ENCODE assay signal across 8 mouse cellular contexts in genomic region chr11:116670386-116670785, GRCm38 (mm10). TPM values are rescaled to one million over a fixed set of nuclear protein-coding genes. Genes with fewer than 3 reads are reported as not detected.
DNase-seq lines count a peak whose midpoint lies in the region; ATAC-seq lines count a peak whose summit lies in the region.
"Had no signal": no experiment of that assay in that cellular context is flagged by ENCODE, and none has a peak within 500 bp of the region (broad histone marks: within the 10 kb centered on the region; RNA-seq: fewer than 3 reads in every experiment).

No protein-coding gene starts in this region.

- WGBS in lung, embryonic 16.5 days: 73% methylated on average over 7 of the region's 7 CpGs
- WGBS in forebrain, embryonic 14.5 days: 81% methylated on average over 7 of the region's 7 CpGs
- WGBS in limb, embryonic 15.5 days: 54% methylated on average over 7 of the region's 7 CpGs
- 84% methylated on average over 7 of the region's 7 CpGs for WGBS in neural tube, embryonic 15.5 days

- H3K36me3 ChIP-seq in lung, embryonic 16.5 days (ENCODE audit: control insufficient read depth, insufficient read depth, low read length): peaks cover 18% of the 10 kb centered on the region
- H3K36me3 ChIP-seq in forebrain, embryonic 14.5 days (ENCODE audit: control insufficient read depth, insufficient read depth, low read length): peaks cover 26% of the 10 kb centered on the region
- peaks cover 26% of the 10 kb centered on the region for H3K36me3 ChIP-seq in limb, embryonic 15.5 days
- peaks cover 27% of the 10 kb centered on the region for H3K36me3 ChIP-seq in neural tube, embryonic 15.5 days

- no peak for DNase-seq in lung, postnatal 36 days
- DNase-seq in forebrain, embryonic 14.5 days (ENCODE audit: low spot score): no peak
- DNase-seq in thymus, postnatal 4 days: no peak
- DNase-seq in adrenal gland, adult 8-10 months: no peak

- H3K9ac ChIP-seq in lung, embryonic 16.5 days (ENCODE audit: low read length): no peak overlapping the region
- H3K9ac ChIP-seq in forebrain, embryonic 14.5 days (ENCODE audit: low read length): no peak overlapping the region
- H3K9ac ChIP-seq in limb, embryonic 15.5 days: no peak overlapping the region
- no peak overlapping the region for H3K9ac ChIP-seq in neural tube, embryonic 15.5 days (replicated peaks)

- H3K4me1 ChIP-seq in lung, embryonic 16.5 days (replicated peaks; ENCODE audit: control insufficient read depth, insufficient read depth, low read length): peaks cover 19% of the 10 kb centered on the region
- H3K4me1 ChIP-seq in forebrain, embryonic 14.5 days (ENCODE audit: control insufficient read depth, insufficient read depth, low read length): peaks cover 9% of the 10 kb centered on the region
- H3K4me1 ChIP-seq in limb, embryonic 15.5 days: peaks cover 44% of the 10 kb centered on the region
- peaks cover 49% of the 10 kb centered on the region for H3K4me1 ChIP-seq in neural tube, embryonic 15.5 days

- no peak overlapping the region for H3K27ac ChIP-seq in lung, embryonic 16.5 days (ENCODE audit: low read length)
- H3K27ac ChIP-seq in forebrain, embryonic 14.5 days (ENCODE audit: low read depth, low read length): no peak overlapping the region
- H3K27ac ChIP-seq in limb, embryonic 15.5 days: no peak overlapping the region
- H3K27ac ChIP-seq in neural tube, embryonic 15.5 days (replicated peaks): 0 out of 2 replicates have a peak overlapping the region, but pooled peaks have one; percentile 38

- no peak for ATAC-seq in lung, embryonic 16.5 days (ENCODE audit: low read depth)
- no peak for ATAC-seq in forebrain, embryonic 14.5 days
- no peak for ATAC-seq in limb, embryonic 15.5 days (ENCODE audit: insufficient number of reproducible peaks, low FRiP score, low TSS enrichment, low read depth)
- ATAC-seq in neural tube, embryonic 15.5 days (ENCODE audit: low FRiP score): no peak

- H3K4me3 ChIP-seq in lung, embryonic 16.5 days (ENCODE audit: low read length): no peak overlapping the region
- H3K4me3 ChIP-seq in forebrain, embryonic 14.5 days (ENCODE audit: low read depth, low read length): no peak overlapping the region
- H3K4me3 ChIP-seq in limb, embryonic 15.5 days: no peak overlapping the region
- peak overlapping the region; percentile 75; the same call in 1 of the 2 replicates for H3K4me3 ChIP-seq in neural tube, embryonic 15.5 days (replicated peaks)

- H3K9me3 ChIP-seq in lung, embryonic 16.5 days (ENCODE audit: control insufficient read depth, low read length): no peaks in the 10 kb centered on the region
- H3K9me3 ChIP-seq in forebrain, embryonic 14.5 days (replicated peaks; ENCODE audit: control insufficient read depth, low read length): no peaks in the 10 kb centered on the region
- H3K9me3 ChIP-seq in limb, embryonic 15.5 days: no peaks in the 10 kb centered on the region
- no peaks in the 10 kb centered on the region for H3K9me3 ChIP-seq in neural tube, embryonic 15.5 days (replicated peaks)
- H3K9me3 ChIP-seq: G1E had no signal

- peak overlapping the region; percentile 81; the same call in 1 of the 2 replicates for H3K4me2 ChIP-seq in lung, embryonic 16.5 days (ENCODE audit: low read depth, low read length)
- peak overlapping the region; percentile 66; the same call in 1 of the 2 replicates for H3K4me2 ChIP-seq in forebrain, embryonic 14.5 days (ENCODE audit: low read length)
- H3K4me2 ChIP-seq in limb, embryonic 15.5 days: peak overlapping the region; percentile 72; the same call in 1 of the 2 replicates
- H3K4me2 ChIP-seq in neural tube, embryonic 15.5 days: peak overlapping the region; percentile 92

- 0 out of 2 replicates have a peak, but pooled peaks cover 2% of the 10 kb centered on the region for H3K27me3 ChIP-seq in lung, embryonic 16.5 days (ENCODE audit: control insufficient read depth, insufficient read depth, low read depth, low read length)
- no peaks in the 10 kb centered on the region for H3K27me3 ChIP-seq in forebrain, embryonic 14.5 days (replicated peaks; ENCODE audit: control insufficient read depth, insufficient read depth, low read length)
- no peaks in the 10 kb centered on the region for H3K27me3 ChIP-seq in limb, embryonic 15.5 days
- H3K27me3 ChIP-seq in neural tube, embryonic 15.5 days (replicated peaks): no peaks in the 10 kb centered on the region

RNA-seq across cellular contexts. Expression of gene Cygb, which starts 16.3 kb away (rescaled TPM):
- 13.3 TPM in 2 replicates for polyA plus RNA-seq in lung, embryonic 16.5 days (2015; fragmentation: Nextera tagmentation; extraction: Ambion mirVana)
- polyA plus RNA-seq in forebrain, embryonic 14.5 days (2014; fragmentation: Nextera tagmentation; extraction: Ambion mirVana): 14.7 and 15.4 TPM in 2 replicates
- 20.1 and 22.2 TPM in 2 replicates for polyA plus RNA-seq in limb, embryonic 15.5 days (2015; fragmentation: Nextera tagmentation; extraction: Ambion mirVana)
- polyA plus RNA-seq in neural tube, embryonic 15.5 days (2015; fragmentation: Nextera tagmentation; extraction: Ambion mirVana): 28.7 and 31.1 TPM in 2 replicates
- 10 to 100 TPM; 33.4 to 64.8 (median 48.2) TPM for total RNA-seq in adrenal gland, adult 8-10 months (2022)
- total RNA-seq: G1E had no signal

RNA-seq across cellular contexts. Expression of gene Prcd, which starts 17.1 kb away (rescaled TPM):
- polyA plus RNA-seq in lung, embryonic 16.5 days (2015; fragmentation: Nextera tagmentation; extraction: Ambion mirVana): 5.0 and 11.0 TPM in 2 replicates
- 1.4 and 1.7 TPM in 2 replicates for polyA plus RNA-seq in forebrain, embryonic 14.5 days (2014; fragmentation: Nextera tagmentation; extraction: Ambion mirVana)
- 1.9 and 2.6 TPM in 2 replicates for polyA plus RNA-seq in limb, embryonic 15.5 days (2015; fragmentation: Nextera tagmentation; extraction: Ambion mirVana)
- polyA plus RNA-seq in neural tube, embryonic 15.5 days (2015; fragmentation: Nextera tagmentation; extraction: Ambion mirVana): 3.1 and 3.4 TPM in 2 replicates
- 10 to 100 TPM; 16.6 to 27.2 (median 22.8) TPM for total RNA-seq in adrenal gland, adult 8-10 months (2022)

RNA-seq across cellular contexts. Expression of gene Rhbdf2, which starts 43.6 kb away (rescaled TPM):
- 17.9 and 19.6 TPM in 2 replicates for polyA plus RNA-seq in lung, embryonic 16.5 days (2015; fragmentation: Nextera tagmentation; extraction: Ambion mirVana)
- 0.61 TPM in 2 replicates for polyA plus RNA-seq in forebrain, embryonic 14.5 days (2014; fragmentation: Nextera tagmentation; extraction: Ambion mirVana)
- 7.1 and 8.2 TPM in 2 replicates for polyA plus RNA-seq in limb, embryonic 15.5 days (2015; fragmentation: Nextera tagmentation; extraction: Ambion mirVana)
- polyA plus RNA-seq in neural tube, embryonic 15.5 days (2015; fragmentation: Nextera tagmentation; extraction: Ambion mirVana): 1.4 and 4.0 TPM in 2 replicates
- total RNA-seq in adrenal gland, adult 8-10 months (2022): 10 to 100 TPM; 13.3 to 20.5 (median 15.0) TPM
